Mouse (Mus musculus) spleen, adult 2 months (tissue): ENCODE results near the gene Wfs1. TPM values are rescaled to one million over a fixed set of nuclear protein-coding genes. Genes with fewer than 3 reads are reported as not detected.

Experiments used
- DNase-seq, 2 experiments: peaks; one replicate each; pipeline versions ENCODE4 v3.0.0 to v3.0.0-alpha.2; 2012 to 2021; ENCODE audit warnings: low spot score in 2 of 2, low read depth in 1 of 2
- H3K27ac ChIP-seq: fragments of 200-500 bp; 2 replicates; pipeline ENCODE4 v1.5.1; 2012; ENCODE audit warnings: low read length, inconsistent platforms; ENCODE audit not compliant: insufficient read depth
- H3K27me3 ChIP-seq: fragments of 200-500 bp; 2 replicates; pipeline ENCODE4 v1.6.1; 2012; ENCODE audit warnings: mild to moderate bottlenecking, moderate library complexity, low read length, inconsistent platforms; ENCODE audit not compliant: control insufficient read depth, insufficient read depth
- H3K36me3 ChIP-seq: fragments of 200-500 bp; 2 replicates; pipeline ENCODE4 v1.6.1; 2012; ENCODE audit warnings: mild to moderate bottlenecking, low read length, inconsistent platforms; ENCODE audit not compliant: control insufficient read depth, insufficient read depth
- H3K4me1 ChIP-seq: fragments of 200-500 bp; 2 replicates; pipeline ENCODE4 v1.6.1; 2011; ENCODE audit warnings: inconsistent platforms; ENCODE audit not compliant: control insufficient read depth, insufficient read depth, insufficient read length
- H3K4me3 ChIP-seq: fragments of 200-500 bp; 2 replicates; pipeline ENCODE4 v1.5.1; 2011; ENCODE audit warnings: mild to moderate bottlenecking, inconsistent platforms; ENCODE audit not compliant: insufficient read depth, insufficient read length; ENCODE audit errors: extremely low read depth
- CTCF ChIP-seq: fragments of 200-500 bp; IDR thresholded peaks from 2 replicates; pipeline ENCODE4 v1.5.1; 2011; ENCODE audit warnings: mild to moderate bottlenecking, inconsistent platforms; ENCODE audit not compliant: insufficient read depth, insufficient read length, insufficient replicate concordance; ENCODE audit errors: extremely low read depth
- POLR2A ChIP-seq: fragments of 200-500 bp; IDR thresholded peaks from 2 replicates; pipeline ENCODE4 v1.6.1; 2011; ENCODE audit warnings: low read depth, low read length, inconsistent platforms
- WGBS: fragments of 180-500 bp; shearing (Covaris S2); methylation state at CpG from one replicate; pipeline ENCODE4 v1.1.7; 2018; 5-methylcytosine and 5-hydroxymethylcytosine counted together
- polyA plus RNA-seq: library from polyadenylated mRNA; depleted of rRNA; stranded (reverse); fragments of >200 nt; gene quantifications from 2 replicates; pipeline ENCODE4 v1.2.3, GENCODE M21; 2012; rRNA removed

Gene Wfs1
- polyA plus RNA-seq, 1 experiment = 7.2 TPM

DNA sequence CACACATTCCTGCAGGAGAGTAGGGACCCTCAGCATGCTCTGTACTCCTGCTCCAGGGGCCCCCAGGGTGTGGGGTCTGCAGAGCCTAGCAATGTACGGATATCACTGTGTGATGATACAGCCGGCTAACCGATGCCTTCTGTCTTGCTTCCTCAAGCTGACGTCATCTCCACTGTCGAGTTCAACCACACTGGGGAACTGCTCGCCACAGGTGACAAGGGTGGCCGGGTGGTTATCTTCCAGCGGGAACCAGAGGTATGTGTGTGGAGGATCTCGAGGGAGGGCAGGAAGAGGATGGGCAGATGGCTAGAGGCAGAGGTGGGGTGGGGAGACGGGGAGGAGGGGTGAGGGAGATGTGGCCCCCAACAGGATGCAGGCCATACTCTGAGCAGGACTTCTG is 66.2 kb downstream of the Wfs1 start:
- H3K27ac ChIP-seq = no peak overlapping the region
- TF ChIP-seq POLR2A (no peak), CTCF (no peak)
- no peaks in the 10 kb centered on the region for H3K36me3 ChIP-seq
- H3K4me1 ChIP-seq = no peaks in the 10 kb centered on the region
- no peak overlapping the region for H3K4me3 ChIP-seq
- H3K27me3 ChIP-seq = no peaks in the 10 kb centered on the region
- no peak for DNase-seq
- 22% methylated on average over 10 of the region's 10 CpGs for WGBS

DNA sequence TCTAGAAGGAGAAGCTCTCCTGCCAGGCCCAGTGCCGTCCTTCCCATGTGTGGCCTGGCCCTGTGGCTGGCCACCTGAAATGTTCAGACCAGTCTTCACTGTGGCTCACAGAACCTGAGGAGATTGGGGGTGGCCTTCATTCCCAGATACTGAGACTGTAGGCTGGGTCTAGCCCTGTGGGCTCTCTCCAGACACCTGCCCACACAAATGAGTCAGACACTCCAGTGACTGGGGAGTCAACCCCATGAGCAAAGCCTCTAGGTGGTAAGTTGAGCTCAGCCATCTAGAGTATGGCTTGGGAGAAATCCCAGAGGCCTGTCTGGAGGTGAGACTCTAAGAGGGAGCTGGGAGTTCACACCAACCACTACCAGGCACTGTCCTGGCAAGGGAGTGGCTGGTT is 67.1 kb downstream of the Wfs1 start:
- H3K4me3 ChIP-seq = no peak overlapping the region
- WGBS = 87% methylated on average over 1 of the region's 1 CpGs
- TF ChIP-seq CTCF (no peak), POLR2A (no peak)

DNA sequence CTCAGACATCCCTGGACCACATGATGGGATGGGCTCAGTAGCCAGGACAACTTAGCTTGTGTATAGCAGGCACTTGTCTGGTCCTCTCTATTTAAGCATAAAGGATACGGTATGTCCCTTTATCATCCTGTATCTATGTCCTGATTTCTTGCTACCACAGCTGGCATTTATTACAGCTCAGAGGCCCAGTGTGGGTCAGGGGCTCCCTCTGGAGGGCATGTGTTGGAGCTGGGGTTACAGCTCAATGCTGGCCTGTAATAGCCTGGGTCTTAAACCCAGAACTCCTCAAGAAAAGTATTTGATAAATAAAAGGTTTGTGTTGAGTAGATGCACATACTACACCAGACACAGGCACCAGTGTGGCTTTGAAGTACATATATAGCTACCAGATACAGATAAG is 68.9 kb downstream of the Wfs1 start:
- WGBS = 66% methylated on average over 1 of the region's 1 CpGs
- H3K27me3 ChIP-seq = no peaks in the 10 kb centered on the region
- no peak overlapping the region for H3K4me3 ChIP-seq
- no peak for DNase-seq
- no peaks in the 10 kb centered on the region for H3K4me1 ChIP-seq
- H3K27ac ChIP-seq = no peak overlapping the region
- TF ChIP-seq CTCF (no peak), POLR2A (no peak)
- H3K36me3 ChIP-seq = no peaks in the 10 kb centered on the region

More for the DNA sequence above, 67.1 kb downstream of the Wfs1 start:
- no peaks in the 10 kb centered on the region for H3K4me1 ChIP-seq
- H3K27ac ChIP-seq = no peak overlapping the region
- H3K36me3 ChIP-seq = no peaks in the 10 kb centered on the region
- H3K27me3 ChIP-seq = no peaks in the 10 kb centered on the region
- DNase-seq = no peak

- WGBS = 82% methylated on average over 7 of the region's 7 CpGs
- TF ChIP-seq CTCF (no peak), POLR2A (no peak)
- Histone ChIP-seq H3K27ac (no peak overlapping the region), H3K27me3 (no peaks in the 10 kb centered on the region), H3K4me3 (no peak overlapping the region), H3K4me1 (no peaks in the 10 kb centered on the region), H3K36me3 (no peaks in the 10 kb centered on the region)
- DNase-seq = no peak
Observed at GRCm38 (mm10) chr5:36918016-36918415, 71.0 kb downstream of the Wfs1 start.

- no peak overlapping the region for H3K27ac ChIP-seq
- no peak overlapping the region for H3K4me3 ChIP-seq
- no peak for DNase-seq
- no peaks in the 10 kb centered on the region for H3K36me3 ChIP-seq
- no peaks in the 10 kb centered on the region for H3K4me1 ChIP-seq
- no peaks in the 10 kb centered on the region for H3K27me3 ChIP-seq
- 79% methylated on average over 4 of the region's 4 CpGs for WGBS
- no peak for TF ChIP-seq POLR2A
- TF ChIP-seq CTCF = no peak
Observed at GRCm38 (mm10) chr5:36917245-36917644, 71.8 kb downstream of the Wfs1 start.

- no peak overlapping the region for H3K4me3 ChIP-seq
- 76% methylated on average over 4 of the region's 4 CpGs for WGBS
- no peaks in the 10 kb centered on the region for H3K36me3 ChIP-seq
- no peak for DNase-seq
- no peaks in the 10 kb centered on the region for H3K4me1 ChIP-seq
- H3K27ac ChIP-seq = no peak overlapping the region
- no peaks in the 10 kb centered on the region for H3K27me3 ChIP-seq
- TF ChIP-seq POLR2A (no peak), CTCF (no peak)
Observed at GRCm38 (mm10) chr5:36916581-36916980, 72.4 kb downstream of the Wfs1 start.

Other genes with a start within 250 kb of the Wfs1 start
- 20.5 and 35.5 TPM in 2 replicates for gene Bloc1s4, start 240.6 kb downstream of the Wfs1 start, polyA plus RNA-seq
- 47.5 and 74.2 TPM in 2 replicates for gene Mrfap1, start 192.4 kb downstream of the Wfs1 start, polyA plus RNA-seq
- gene Man2b2, start 158.6 kb downstream of the Wfs1 start, polyA plus RNA-seq = 75.2 and 94.2 TPM in 2 replicates
- gene Ppp2r2c, start 120.7 kb downstream of the Wfs1 start, polyA plus RNA-seq = 0.05 TPM in 2 replicates
- 2.7 and 3.0 TPM in 2 replicates for gene Gm1043, start 96.2 kb upstream of the Wfs1 start, polyA plus RNA-seq